In genomic region chr4:136270648-136271047, GRCm38 (mm10) we compare ENCODE assay signal across 21 mouse cellular contexts. TPM values are rescaled to one million over a fixed set of nuclear protein-coding genes. Genes with fewer than 3 reads are reported as not detected.
DNase-seq lines count a peak whose midpoint lies in the region; ATAC-seq and TF ChIP-seq lines count a peak whose summit lies in the region.
"Had no signal": no experiment of that assay in that cellular context is flagged by ENCODE, and none has a peak within 500 bp of the region (broad histone marks: within the 10 kb centered on the region; RNA-seq: fewer than 3 reads in every experiment).

No protein-coding gene starts in this region.

- no peak for TF ChIP-seq POLR2A in heart, adult 2 months (IDR thresholded peaks at IDR 0.05; ENCODE audit: insufficient read depth, low read depth, low read length)

- peak; percentile 43 to 64 for DNase-seq in heart, adult 2 months
- peak; percentile 36 for DNase-seq in kidney, adult 18-20 months
- DNase-seq in kidney, adult 9 months = peak; percentile 50
- peak; percentile 59 to 64 for DNase-seq in kidney, postnatal 36 days
- DNase-seq: adrenal gland, adult 2 months; cerebellum, adult 11 months; cerebellum, adult 9-11 months; layer of hippocampus, postnatal 36 days; liver, embryonic 13.5 days; lung, adult 2 months; lung, postnatal 14 days had no signal

- H3K27ac ChIP-seq in heart, adult 2 months = peak overlapping the region; percentile 73
- no peak overlapping the region for H3K27ac ChIP-seq in heart, embryonic 12.5 days (ENCODE audit: poor library complexity, severe bottlenecking)
- H3K27ac ChIP-seq in kidney, embryonic 15.5 days = no peak overlapping the region
- H3K27ac ChIP-seq: embryonic facial prominence, embryonic 12.5 days; forebrain, embryonic 12.5 days; hindbrain, postnatal 0 days; layer of hippocampus, adult 2 months; liver, embryonic 13.5 days; stomach, postnatal 0 days had no signal

- WGBS in heart, adult 2 months = 64% methylated on average over 8 of the region's 8 CpGs
- WGBS in heart, embryonic 12.5 days = 82% methylated on average over 8 of the region's 8 CpGs
- 79% methylated on average over 8 of the region's 8 CpGs for WGBS in kidney, embryonic 15.5 days

- H3K9ac ChIP-seq in heart, adult 2 months (ENCODE audit: low read depth, low read length) = peak overlapping the region; percentile 23
- H3K9ac ChIP-seq in heart, embryonic 12.5 days = no peak overlapping the region
- H3K9ac ChIP-seq in kidney, embryonic 15.5 days = no peak overlapping the region
- H3K9ac ChIP-seq: embryonic facial prominence, embryonic 12.5 days; forebrain, embryonic 12.5 days; liver, embryonic 13.5 days had no signal

- TF ChIP-seq CTCF in heart, adult 2 months (IDR thresholded peaks at IDR 0.05) = no peak

- ATAC-seq in heart, embryonic 12.5 days (ENCODE audit: insufficient number of reproducible peaks, low FRiP score) = no peak; the same call in 1 of the 2 replicates
- no peak for ATAC-seq in kidney, embryonic 15.5 days (replicated peaks; ENCODE audit: low FRiP score)
- ATAC-seq in erythroid progenitor cell, adult 5-6 weeks (replicated peaks; ENCODE audit: low FRiP score, poor library complexity, severe bottlenecking) = no peak
- ATAC-seq: hindbrain, postnatal 0 days had no signal

- TF ChIP-seq EP300 in heart, adult 2 months (IDR thresholded peaks at IDR 0.05; ENCODE audit: insufficient read depth, low read depth, low read length) = peak; percentile 79

- intact Hi-C loops in heart, adult 2 months (cut with DNase I) = no loop called here

- H3K9me3 ChIP-seq in heart, embryonic 12.5 days (replicated peaks) = peaks cover 13% of the 10 kb centered on the region
- peaks cover 9% of the 10 kb centered on the region; the same call in 1 of the 2 replicates for H3K9me3 ChIP-seq in kidney, embryonic 15.5 days (replicated peaks)
- H3K9me3 ChIP-seq: liver, embryonic 13.5 days had no signal

- H3K4me1 ChIP-seq in heart, adult 2 months (ENCODE audit: control insufficient read depth, insufficient read depth, low read length) = peaks cover 2% of the 10 kb centered on the region; the same call in 1 of the 2 replicates
- H3K4me1 ChIP-seq in heart, embryonic 12.5 days (replicated peaks) = no peaks in the 10 kb centered on the region; the same call in 1 of the 2 replicates
- no peaks in the 10 kb centered on the region for H3K4me1 ChIP-seq in kidney, embryonic 15.5 days
- H3K4me1 ChIP-seq: embryonic facial prominence, embryonic 12.5 days; forebrain, embryonic 12.5 days had no signal

- no peak overlapping the region for H3K4me3 ChIP-seq in heart, adult 2 months
- H3K4me3 ChIP-seq in heart, embryonic 12.5 days = no peak overlapping the region
- no peak overlapping the region for H3K4me3 ChIP-seq in kidney, embryonic 15.5 days (replicated peaks)
- H3K4me3 ChIP-seq: embryonic facial prominence, embryonic 12.5 days; forebrain, embryonic 12.5 days; layer of hippocampus, adult 2 months; liver, embryonic 13.5 days had no signal

- H3K27me3 ChIP-seq in heart, adult 2 months (ENCODE audit: control insufficient read depth, insufficient read depth, low read length) = no peaks in the 10 kb centered on the region
- H3K27me3 ChIP-seq in heart, embryonic 12.5 days (replicated peaks) = no peaks in the 10 kb centered on the region
- H3K27me3 ChIP-seq in kidney, embryonic 15.5 days = no peaks in the 10 kb centered on the region
- H3K27me3 ChIP-seq: embryonic facial prominence, embryonic 12.5 days; forebrain, embryonic 12.5 days had no signal

- no peak overlapping the region for H3K4me2 ChIP-seq in heart, embryonic 12.5 days
- H3K4me2 ChIP-seq in kidney, embryonic 15.5 days = no peak overlapping the region
- H3K4me2 ChIP-seq: embryonic facial prominence, embryonic 12.5 days; forebrain, embryonic 12.5 days; liver, embryonic 13.5 days; midbrain, embryonic 11.5 days had no signal

- no peaks in the 10 kb centered on the region for H3K79me2 ChIP-seq in heart, adult 2 months (replicated peaks; ENCODE audit: control insufficient read depth, insufficient read depth, low read length)

- no peaks in the 10 kb centered on the region for H3K36me3 ChIP-seq in heart, adult 2 months (ENCODE audit: control insufficient read depth, insufficient read depth, low read length)
- H3K36me3 ChIP-seq in heart, embryonic 12.5 days = peaks cover 32% of the 10 kb centered on the region
- no peaks in the 10 kb centered on the region for H3K36me3 ChIP-seq in kidney, embryonic 15.5 days
- H3K36me3 ChIP-seq: embryonic facial prominence, embryonic 12.5 days; forebrain, embryonic 12.5 days had no signal

RNA-seq across cellular contexts. Expression of gene Zfp46, which starts 13.8 kb away (rescaled TPM):
- 10 to 100 TPM; 33.7 to 39.6 TPM for total RNA-seq in heart, adult 2 months (2021)
- 32.1 and 49.6 TPM in 2 replicates for polyA plus RNA-seq in heart, adult 2 months (2012; rRNA removed)
- polyA plus RNA-seq in heart, embryonic 12.5 days (2016; fragmentation: Nextera tagmentation; extraction: Ambion mirVana) = 24.7 and 24.9 TPM in 2 replicates
- 22.8 TPM in 2 replicates for polyA plus RNA-seq in kidney, embryonic 15.5 days (2015; fragmentation: Nextera tagmentation; extraction: Ambion mirVana)
- total RNA-seq in erythroid progenitor cell, adult 5-6 weeks (2015; ENCODE audit: low replicate concordance) = 1.7 and 2.9 TPM in 2 replicates
- 1.4 and 10.8 TPM in 2 replicates for total RNA-seq in erythroid progenitor cell, adult 5-6 weeks (2017; ENCODE audit: low replicate concordance)

RNA-seq across cellular contexts. Expression of gene Tcea3, which starts 23.1 kb away (rescaled TPM):
- total RNA-seq in heart, adult 2 months (2021) = 100 to 1,000 TPM; 112 to 138 TPM
- polyA plus RNA-seq in heart, adult 2 months (2012; rRNA removed) = 46.9 and 48.7 TPM in 2 replicates
- 56.9 and 57.6 TPM in 2 replicates for polyA plus RNA-seq in heart, embryonic 12.5 days (2016; fragmentation: Nextera tagmentation; extraction: Ambion mirVana)
- polyA plus RNA-seq in kidney, embryonic 15.5 days (2015; fragmentation: Nextera tagmentation; extraction: Ambion mirVana) = 10.9 and 12.5 TPM in 2 replicates
- 1.3 and 2.5 TPM in 2 replicates for total RNA-seq in erythroid progenitor cell, adult 5-6 weeks (2015; ENCODE audit: low replicate concordance)
- total RNA-seq in erythroid progenitor cell, adult 5-6 weeks (2017; ENCODE audit: low replicate concordance) = not detected in 2 replicates
- total RNA-seq: layer of hippocampus, adult 2 months; MEL had no signal

RNA-seq across cellular contexts. Expression of gene Hnrnpr, which starts 40.1 kb away (rescaled TPM):
- 10 to 100 TPM; 43.9 to 44.8 TPM for total RNA-seq in heart, adult 2 months (2021)
- 10.7 and 18.3 TPM in 2 replicates for polyA plus RNA-seq in heart, adult 2 months (2012; rRNA removed)
- 112 and 115 TPM in 2 replicates for polyA plus RNA-seq in heart, embryonic 12.5 days (2016; fragmentation: Nextera tagmentation; extraction: Ambion mirVana)
- 183 and 188 TPM in 2 replicates for polyA plus RNA-seq in kidney, embryonic 15.5 days (2015; fragmentation: Nextera tagmentation; extraction: Ambion mirVana)
- 92.6 and 104 TPM in 2 replicates for total RNA-seq in erythroid progenitor cell, adult 5-6 weeks (2015; ENCODE audit: low replicate concordance)
- 188 and 198 TPM in 2 replicates for total RNA-seq in erythroid progenitor cell, adult 5-6 weeks (2017; ENCODE audit: low replicate concordance)
